Mouse (Mus musculus): Measurements from ENCODE around the gene Kat5.
A peak's percentile ranks its signal among the peaks of the same experiment; 100 is the strongest.

Gene Kat5

DNA sequence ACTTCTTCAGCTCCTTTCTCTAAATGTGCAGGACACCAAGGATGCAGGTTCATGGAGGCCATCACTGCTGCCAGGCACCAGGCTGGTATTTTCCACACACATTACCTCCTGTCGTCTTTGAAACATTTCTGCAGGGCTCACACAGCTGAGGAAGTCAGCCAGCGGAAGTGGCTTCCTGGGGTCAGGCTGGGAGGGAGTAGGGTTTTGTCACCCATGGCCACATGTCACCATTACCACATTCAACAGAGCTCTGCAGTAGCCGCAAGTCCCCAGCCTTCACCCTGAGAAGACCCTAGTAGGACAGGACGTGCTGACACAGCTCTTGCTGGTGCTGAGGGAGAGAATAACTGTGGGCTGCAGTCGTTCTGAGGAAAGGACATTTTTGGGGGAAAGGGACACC is 38.2 kb downstream of the Kat5 start:
- DNase-seq (ENCODE audit: low spot score in 2 of 2), result no peak

DNA sequence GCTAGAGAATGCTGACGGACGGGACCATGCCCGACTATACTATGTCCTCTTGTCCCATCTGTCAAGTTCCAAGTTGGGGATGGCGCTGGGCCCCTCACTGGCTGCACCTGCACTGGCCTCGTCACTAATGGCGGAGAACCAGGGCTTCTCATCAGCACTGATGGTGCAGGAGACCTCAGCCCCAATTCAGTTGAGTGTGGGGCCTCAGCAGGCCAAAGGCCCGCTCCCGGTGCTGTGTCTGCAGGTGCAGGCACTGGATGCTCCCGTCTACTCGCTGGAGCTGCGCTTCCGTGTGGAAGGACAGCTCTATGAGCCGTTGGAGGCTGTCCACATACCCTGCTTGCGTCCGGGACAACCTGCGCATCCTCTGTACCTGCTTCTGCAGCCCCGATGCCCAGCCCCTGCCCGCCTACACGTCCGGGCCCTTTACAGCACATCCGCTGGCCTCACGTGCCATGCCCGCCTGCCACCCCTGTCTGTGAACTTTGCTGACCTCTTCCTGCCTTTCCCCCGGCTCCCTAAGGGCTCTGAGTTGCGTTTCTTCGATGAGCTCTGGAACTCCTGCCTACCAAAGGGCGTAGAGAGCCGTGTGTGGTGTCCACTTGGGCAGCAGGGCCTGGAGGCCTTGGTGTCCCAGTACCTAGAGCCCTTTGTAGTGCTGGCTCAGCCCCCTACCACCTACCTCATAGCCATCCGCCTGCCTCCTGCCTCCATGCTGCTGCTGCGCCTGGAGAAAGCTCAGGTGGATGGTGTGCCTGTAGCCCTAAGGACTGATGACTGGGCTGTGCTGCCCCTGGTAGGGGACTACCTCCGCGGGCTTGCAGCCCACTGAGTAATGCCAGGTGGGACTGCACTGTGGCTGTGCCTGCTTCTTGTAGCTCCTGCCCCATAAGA is 39.4 kb downstream of the Kat5 start:
- peak in 1 of 2 experiments; percentile 19 for DNase-seq (ENCODE audit: low spot score in 2 of 2)

DNA sequence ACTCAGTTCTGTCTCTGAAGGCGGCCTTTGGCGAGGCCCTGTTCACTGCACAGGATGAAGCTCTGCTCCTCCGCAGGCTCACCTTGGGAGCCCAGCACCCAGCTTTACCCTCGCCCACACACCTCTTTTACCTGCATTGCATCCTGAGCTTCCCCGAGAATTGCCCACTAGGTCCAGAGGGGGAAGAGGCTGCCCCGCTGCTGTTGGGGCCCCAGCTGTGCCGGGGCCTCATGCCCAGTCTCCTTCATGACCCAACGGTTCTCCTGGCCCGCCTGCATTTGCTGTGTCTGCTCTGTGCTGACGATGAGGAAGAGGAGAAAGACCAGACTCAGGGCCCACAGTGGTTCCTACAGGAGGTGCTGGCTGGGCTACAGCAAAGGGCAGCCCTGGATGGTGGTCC is 40.5 kb downstream of the Kat5 start:
- peak in 1 of 2 experiments; percentile 4 for DNase-seq (ENCODE audit: low spot score in 2 of 2)

DNA sequence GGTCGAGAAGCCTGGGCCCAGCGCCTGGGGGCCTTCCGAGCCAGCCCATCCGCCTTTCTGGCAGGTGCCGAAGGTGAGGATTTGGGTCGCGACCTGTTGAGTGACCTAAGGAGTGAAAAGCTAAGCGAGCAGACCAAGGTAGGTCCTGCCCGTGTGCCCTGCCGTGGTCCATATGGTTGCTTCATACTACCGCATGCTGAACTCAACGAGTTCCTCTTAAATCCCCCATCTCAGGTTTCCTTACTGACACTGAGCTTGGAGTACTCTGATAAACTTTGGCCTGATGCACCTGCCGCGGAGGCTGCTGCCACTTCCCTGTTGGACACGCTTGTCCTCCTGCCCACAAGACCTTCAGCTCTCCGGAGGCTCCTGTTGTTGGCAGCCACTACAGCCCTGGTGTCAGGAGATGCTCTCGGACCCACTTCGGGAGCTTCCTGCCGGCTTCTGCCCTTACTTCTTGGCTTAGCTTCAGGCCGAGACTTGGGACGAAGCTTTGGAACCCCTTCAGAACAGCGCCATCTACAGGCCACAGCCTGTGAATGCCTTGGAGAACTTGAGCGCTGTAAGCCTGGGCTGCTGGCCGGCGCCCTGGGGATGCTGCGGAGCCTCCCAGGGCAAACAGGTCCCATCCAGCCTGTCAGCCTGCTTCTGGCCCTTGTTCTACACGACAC is 41.4 kb downstream of the Kat5 start:
- peak; percentile 66 to 82 for DNase-seq (ENCODE audit: low spot score in 2 of 2)

DNA sequence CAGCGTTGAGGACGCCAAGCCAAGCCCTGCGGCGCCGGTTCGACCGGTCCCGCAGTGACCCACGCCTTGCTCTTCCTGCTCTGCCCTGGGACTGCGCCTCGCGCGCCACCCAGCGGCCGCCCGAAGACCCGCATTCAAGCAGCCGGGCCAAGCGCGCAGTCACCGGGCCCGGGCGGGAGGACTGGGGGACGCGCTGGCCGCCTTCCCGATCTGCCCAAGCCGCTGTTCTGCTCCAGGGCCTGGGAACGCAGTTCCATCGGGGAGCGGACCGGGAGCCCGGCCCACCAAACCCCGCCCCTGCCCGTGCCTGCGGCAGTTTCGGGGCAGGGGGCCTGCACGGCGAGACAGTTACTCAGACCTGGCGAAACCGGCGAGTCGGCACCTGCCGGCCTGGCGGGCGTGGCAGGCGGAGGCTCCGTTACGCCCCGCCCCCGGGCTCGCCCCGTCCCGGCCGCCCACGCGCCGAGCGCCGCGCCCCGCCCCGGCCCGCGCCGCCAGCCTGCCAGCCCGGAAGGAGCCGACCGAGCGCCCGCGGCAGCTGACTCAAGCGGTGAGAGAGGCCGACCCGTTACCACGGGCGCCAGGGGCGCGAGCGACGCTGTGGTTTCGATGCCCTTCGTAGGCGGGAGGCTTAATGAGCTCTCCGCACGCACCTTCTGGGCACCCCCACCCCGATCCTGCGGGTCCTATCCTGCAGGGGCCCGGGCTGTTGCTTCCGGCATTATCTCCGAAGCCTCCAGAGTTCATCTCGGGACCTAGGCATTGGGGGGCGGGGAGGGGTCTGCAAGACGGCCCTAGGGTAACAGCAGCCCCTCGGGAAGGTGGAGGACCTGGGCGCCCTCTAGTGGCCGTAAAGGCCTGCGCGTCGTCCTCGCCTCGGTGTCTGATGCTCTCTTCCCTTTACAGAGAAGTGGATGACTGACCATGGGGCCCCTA is 42.2 kb downstream of the Kat5 start, which contains the start of gene Ap5b1:
TSS of gene Ap5b1 (plus strand) at position 492 of the 936 bp plus-strand sequence.
- peak; percentile 76 to 92 for DNase-seq (ENCODE audit: low spot score in 2 of 2)

DNA sequence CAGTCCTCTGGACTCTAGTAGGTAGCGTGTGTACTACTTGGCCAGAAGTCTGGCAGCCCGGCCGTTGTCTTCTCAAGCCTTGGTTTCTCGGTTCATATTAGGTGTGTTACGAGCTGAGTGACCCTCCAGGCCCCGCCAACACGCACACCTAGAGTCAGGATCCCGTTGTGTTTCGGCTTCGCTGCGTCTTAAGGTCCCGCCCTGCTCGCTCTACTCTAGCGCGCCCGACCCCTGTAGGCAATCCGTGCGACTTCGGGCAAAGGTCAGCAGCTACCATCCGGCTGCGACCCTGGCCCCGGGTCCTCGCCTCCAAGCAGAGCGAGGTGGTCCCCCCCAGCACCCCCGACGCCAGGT is 42.9 kb downstream of the Kat5 start:
- no peak for DNase-seq (ENCODE audit: low spot score in 2 of 2)

DNA sequence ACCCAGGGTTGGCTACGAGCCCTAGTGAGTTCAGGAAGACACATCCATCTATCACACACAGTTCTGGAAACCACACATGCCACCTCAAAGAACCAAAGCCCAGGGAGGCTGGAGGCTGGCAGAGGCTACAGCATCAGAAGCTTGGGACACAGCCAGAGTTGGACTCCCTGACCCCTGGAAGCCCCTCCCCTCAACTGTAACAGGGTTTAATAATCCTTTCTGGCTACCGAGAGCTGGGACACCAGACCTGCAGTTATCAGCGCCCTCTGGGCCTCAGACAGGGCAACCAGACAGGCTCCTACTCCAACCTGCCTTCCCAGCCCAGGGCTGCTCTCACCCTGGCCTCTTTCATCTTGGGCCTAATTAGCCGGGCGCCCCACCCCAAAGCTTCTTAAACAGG is 43.7 kb downstream of the Kat5 start:
- no peak for DNase-seq (ENCODE audit: low spot score in 2 of 2)

DNA sequence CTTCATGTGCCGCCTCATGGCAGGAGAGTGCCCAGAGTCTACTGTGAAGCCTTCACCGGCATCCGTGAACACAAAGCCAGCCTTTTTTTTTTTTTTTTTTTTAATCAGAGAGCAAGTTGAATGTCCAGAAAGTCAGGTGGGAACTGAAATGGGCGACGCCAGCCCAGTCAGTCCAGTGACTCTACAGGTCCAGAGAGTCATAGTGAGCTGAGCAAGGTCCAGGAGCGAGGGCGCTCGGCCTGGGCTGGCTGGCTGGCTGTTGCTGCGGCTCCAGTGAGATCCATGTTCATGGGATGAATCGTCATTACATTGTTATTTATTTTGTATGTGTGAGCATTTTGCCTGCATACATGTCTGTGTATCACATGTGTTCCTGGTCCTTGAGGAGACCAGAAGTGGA is 47.3 kb downstream of the Kat5 start:
- no peak for DNase-seq (ENCODE audit: low spot score in 2 of 2)

DNA sequence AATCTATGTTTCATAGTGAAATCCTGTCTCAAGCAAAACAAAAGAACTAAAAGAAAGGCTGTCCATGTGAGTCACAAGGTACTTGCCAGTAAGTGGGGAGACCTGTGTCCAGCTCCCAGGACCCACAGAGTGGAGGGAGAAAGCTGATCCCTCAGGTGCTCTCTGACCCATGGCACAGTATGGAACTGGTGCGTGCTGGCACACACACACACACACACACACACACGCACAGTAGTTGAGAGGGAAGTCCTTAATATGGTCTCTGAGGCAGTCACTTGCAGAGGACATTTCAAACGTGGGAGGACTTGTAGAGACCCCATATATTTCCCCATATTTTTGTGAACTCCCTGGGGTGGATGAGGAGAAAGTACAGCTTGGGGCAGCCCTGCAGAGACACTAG is 48.2 kb downstream of the Kat5 start:
- DNase-seq (ENCODE audit: low spot score in 2 of 2), result no peak

DNA sequence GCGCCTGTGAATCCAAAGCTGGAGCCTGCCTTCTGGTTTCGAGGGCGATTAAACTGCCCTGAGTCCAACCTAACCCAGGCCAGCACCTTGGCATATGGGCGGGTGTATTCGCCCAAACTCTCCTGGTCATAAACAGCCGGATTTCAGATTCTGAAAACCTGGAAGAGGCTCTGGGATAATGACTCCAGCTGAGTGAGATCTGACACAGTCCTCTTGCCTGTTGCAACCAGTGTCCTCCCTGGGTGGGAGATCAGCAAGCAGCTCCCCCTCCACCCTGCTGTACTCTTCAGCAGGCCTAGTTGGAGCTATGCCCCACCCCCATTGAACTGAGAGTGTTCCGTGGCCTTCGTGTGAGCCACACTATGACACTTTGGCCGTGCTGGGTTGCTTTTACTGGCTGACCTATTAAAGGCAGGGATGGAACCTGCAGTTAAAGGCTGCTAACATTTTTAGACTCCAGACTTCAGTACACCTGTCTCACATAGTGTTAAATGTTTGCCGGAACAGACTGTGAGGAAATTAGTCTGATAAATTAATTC is 48.7 kb downstream of the Kat5 start:
- no peak for DNase-seq (ENCODE audit: low spot score in 2 of 2)

DNA sequence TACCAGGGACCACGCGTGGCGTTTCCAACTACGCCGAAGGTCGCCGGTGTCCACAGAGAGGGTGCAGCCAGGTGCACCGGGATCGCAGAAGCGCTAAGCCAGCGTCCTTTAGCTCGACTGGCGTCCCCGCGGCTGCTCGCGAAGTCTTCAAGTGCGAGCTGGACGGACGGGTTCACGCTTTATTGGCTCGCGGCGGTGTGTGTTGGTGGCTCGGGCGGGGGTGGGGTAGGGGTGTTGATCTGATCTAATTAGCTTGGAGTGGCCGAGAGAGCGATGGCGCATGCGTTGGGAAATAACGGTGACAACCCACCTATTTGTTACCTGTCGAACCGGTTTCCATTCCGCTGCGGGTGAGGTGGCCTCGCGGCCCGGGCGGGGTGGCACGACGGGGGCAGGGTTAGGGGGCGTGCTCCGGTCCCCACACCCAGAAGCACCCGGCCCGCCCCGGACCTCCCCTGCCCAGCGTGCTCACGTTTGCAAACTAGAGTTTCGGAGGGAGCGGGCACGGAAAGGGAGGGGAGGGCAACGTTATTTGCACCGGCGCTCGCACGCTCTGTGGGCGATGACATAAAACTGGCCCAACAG is 49.5 kb downstream of the Kat5 start, which contains the start of gene Ovol1:
TSS of gene Ovol1 (minus strand) at position 190 of the 585 bp plus-strand sequence.
- DNase-seq (ENCODE audit: low spot score in 2 of 2), result no peak

DNA sequence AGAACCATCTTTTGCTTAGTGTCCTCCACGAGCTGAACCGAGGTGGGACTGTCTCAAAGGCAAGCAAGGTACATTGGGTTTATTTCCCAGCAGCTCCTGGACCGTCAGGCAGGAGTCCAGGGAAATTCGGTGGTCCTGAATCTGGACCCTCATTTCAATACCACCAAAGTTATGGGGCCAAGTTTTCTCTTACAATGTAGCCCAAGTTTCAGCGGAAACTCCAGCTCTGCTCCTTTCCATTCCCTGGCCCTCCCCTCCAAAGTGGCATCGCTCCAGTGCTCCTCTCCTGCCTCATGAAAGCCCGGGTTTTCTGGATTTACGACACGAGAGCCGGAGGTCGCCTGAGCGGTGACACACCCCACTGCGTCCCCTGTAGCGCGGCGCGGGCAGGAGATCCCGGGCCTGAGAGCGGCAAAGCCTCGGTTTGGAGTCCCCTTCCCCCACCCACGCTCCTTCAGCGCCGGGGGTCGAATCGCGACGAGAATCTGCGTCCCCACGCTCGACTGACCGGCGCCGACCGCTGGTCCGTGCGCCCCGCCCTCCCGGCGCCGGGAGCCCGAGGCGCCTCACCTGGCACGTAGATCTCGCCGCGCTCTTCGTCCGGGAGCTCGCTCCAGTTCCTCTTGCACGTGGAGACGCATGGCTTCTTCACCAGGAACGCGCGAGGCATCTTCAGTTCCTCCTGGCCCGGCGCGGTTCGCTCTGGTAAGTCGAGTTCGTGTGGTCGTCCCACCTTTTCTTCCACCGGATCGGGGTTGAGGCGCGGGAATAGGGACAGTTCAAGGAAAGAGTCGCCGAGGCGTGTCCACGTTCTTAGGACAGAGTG is 50.2 kb downstream of the Kat5 start:
- DNase-seq (ENCODE audit: low spot score in 2 of 2), result no peak

DNA sequence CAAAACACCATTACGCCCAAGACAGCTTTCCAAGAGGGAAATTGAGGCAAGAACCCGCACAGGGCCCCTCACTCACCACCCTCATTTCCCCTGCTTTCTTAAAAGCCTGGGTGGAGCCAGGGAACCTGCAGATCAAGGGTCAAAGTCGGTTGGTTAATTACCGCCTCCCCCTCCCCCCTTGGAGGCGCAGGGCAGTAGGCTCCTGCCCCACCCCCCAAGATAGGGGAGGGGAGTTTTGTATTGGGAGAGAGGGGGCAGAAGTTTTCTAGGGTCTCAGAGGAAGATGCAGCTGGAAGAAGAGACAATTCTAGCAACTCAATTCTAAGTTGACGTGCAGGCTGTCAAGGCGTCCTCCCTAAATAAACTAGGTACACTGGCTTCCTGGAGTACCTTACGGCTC is 50.8 kb downstream of the Kat5 start:
- no peak for DNase-seq (ENCODE audit: low spot score in 2 of 2)

DNA sequence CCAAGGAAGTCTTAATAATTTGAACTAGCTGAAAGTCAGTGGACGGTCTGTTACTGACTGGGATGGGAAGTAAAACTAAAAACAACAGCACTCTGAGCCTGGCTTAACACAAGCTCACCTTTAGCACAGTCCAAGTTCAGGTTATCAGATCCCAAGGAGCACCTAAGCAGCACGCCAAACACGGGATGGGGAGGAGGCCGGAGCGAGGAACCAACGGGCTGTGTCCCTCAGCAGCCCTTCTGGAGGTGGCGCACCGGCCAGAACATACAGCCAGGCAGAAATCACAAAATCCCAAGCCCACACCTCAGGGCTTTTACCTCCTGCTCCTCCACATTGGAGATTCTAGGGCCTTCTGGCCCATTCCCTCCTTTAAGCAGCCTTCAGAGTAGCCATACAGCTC is 51.3 kb downstream of the Kat5 start:
- no peak for DNase-seq (ENCODE audit: low spot score in 2 of 2)

DNA sequence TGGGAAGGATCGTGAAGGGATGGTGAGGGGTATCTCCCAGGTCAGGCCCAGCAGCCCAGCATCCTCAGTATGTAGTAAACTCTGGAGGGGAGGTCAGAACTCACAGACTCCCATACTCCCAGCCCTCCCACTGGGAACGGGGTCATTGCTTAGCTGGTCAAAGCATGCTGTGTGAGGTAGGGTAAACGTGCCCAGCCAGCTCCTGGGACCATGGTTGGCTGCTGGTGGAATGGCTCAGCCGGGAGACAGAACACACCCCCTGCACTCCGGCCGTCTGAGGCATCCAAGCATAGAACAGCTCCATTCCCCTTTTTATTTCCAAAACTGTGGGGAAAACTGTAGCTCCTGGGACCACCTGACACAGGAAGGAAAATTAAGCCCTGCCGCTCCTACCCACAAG is 51.9 kb downstream of the Kat5 start:
- no peak for DNase-seq (ENCODE audit: low spot score in 2 of 2)

DNA sequence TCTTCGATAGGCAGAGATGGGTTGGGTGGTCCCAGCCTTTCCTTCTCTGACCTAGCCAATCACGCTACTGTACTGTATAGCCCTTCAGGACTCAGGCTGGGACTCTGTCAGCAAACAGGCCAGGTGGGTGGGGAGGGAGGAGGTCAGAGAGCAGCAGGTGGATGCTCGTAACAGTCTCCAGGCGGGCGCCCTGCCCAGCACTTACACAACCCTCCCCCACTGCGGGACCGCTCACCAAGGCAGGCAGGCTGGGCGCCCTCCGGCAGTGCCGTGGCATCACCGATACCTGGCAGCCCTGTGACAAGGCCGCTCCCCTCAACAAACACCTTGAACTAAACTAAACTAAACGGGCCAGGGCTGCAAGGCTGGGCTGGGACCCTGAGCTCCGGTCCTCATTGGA is 55.8 kb downstream of the Kat5 start:
- no peak for DNase-seq (ENCODE audit: low spot score in 2 of 2)

DNA sequence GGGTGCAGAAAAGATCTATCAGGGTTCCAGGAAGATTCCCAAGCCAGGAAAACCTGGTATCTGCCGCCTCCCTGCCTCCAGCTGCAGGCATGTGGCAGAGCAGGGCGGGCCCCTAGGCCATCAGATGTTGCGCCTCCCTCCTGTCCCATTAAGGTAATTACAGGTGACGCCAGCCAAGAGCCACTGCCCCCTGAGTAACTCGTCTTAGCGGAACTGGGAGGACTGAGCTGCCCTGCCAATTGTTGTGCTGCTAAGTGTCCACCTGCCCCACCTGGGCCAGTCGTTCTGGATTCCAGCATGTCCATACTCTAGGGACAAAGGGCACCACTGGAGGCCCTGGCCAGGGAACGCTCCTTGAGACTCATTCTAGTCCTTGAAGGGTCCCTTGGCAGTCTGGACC is 56.2 kb downstream of the Kat5 start:
- DNase-seq (ENCODE audit: low spot score in 2 of 2), result no peak
